Comparison of ENCODE assay signal across 12 mouse cellular contexts in genomic region chr3:80801827-80802310, GRCm38 (mm10). TPM values are rescaled to one million over a fixed set of nuclear protein-coding genes. Genes with fewer than 3 reads are reported as not detected.
DNase-seq lines count a peak whose midpoint lies in the region; ATAC-seq and TF ChIP-seq lines count a peak whose summit lies in the region.
"Had no signal": no experiment of that assay in that cellular context is flagged by ENCODE, and none has a peak within 500 bp of the region (broad histone marks: within the 10 kb centered on the region; RNA-seq: fewer than 3 reads in every experiment).

No protein-coding gene starts in this region.

- no peaks in the 10 kb centered on the region for H3K4me1 ChIP-seq in cortical plate, adult 2 months (ENCODE audit: control insufficient read depth, insufficient read depth, low read length)
- H3K4me1 ChIP-seq in hindbrain, embryonic 10.5 days (replicated peaks) = peaks cover 32% of the 10 kb centered on the region
- H3K4me1 ChIP-seq in midbrain, embryonic 11.5 days (ENCODE audit: control insufficient read depth, insufficient read depth, low read length) = 0 out of 2 replicates have a peak, but pooled peaks cover 3% of the 10 kb centered on the region

- peak overlapping the region; percentile 85 for H3K27ac ChIP-seq in cortical plate, adult 2 months (ENCODE audit: insufficient read depth, low read length)
- H3K27ac ChIP-seq in hindbrain, embryonic 10.5 days = peak overlapping the region; percentile 59
- H3K27ac ChIP-seq in midbrain, embryonic 11.5 days (ENCODE audit: low read depth, low read length) = no peak overlapping the region; the same call in 1 of the 2 replicates

- H3K4me3 ChIP-seq in cortical plate, adult 2 months (ENCODE audit: insufficient read depth, low read length) = peak overlapping the region; percentile 95
- peak overlapping the region; percentile 65 for H3K4me3 ChIP-seq in hindbrain, embryonic 10.5 days
- peak overlapping the region; percentile 49 for H3K4me3 ChIP-seq in midbrain, embryonic 11.5 days (ENCODE audit: low read depth, low read length)
- H3K4me3 ChIP-seq: myocyte had no signal

- H3K9ac ChIP-seq in midbrain, embryonic 11.5 days (ENCODE audit: low read length) = peak overlapping the region; percentile 73
- H3K9ac ChIP-seq: lung, embryonic 14.5 days had no signal

- WGBS in hindbrain, embryonic 10.5 days = 20% methylated on average over 6 of the region's 6 CpGs
- WGBS in midbrain, embryonic 11.5 days = 25% methylated on average over 6 of the region's 6 CpGs

- ATAC-seq in cerebellum, adult (ENCODE audit: insufficient number of reproducible peaks, low FRiP score, low TSS enrichment) = no peak
- no peak for ATAC-seq in midbrain, embryonic 11.5 days (ENCODE audit: low FRiP score)

- H3K36me3 ChIP-seq in hindbrain, embryonic 10.5 days = no peaks in the 10 kb centered on the region
- no peaks in the 10 kb centered on the region for H3K36me3 ChIP-seq in midbrain, embryonic 11.5 days (ENCODE audit: control insufficient read depth, insufficient read depth, low read length)

- peak; percentile 9 for DNase-seq in cerebellum, adult 8-10 months
- no peak for DNase-seq in hindbrain, embryonic 10.5 days (ENCODE audit: low spot score)
- peak; percentile 87 for DNase-seq in midbrain, embryonic 11.5 days (ENCODE audit: low spot score, missing footprints)
- no peak for DNase-seq in spleen, postnatal 4 days (ENCODE audit: low spot score in 2 of 2)
- DNase-seq in kidney, postnatal 36 days = no peak
- DNase-seq in urinary bladder, postnatal 25 days (ENCODE audit: low spot score) = no peak
- DNase-seq: heart, adult 18-20 months; kidney, adult 8-10 months; lung, embryonic 14.5 days had no signal

- no peaks in the 10 kb centered on the region for H3K9me3 ChIP-seq in hindbrain, embryonic 10.5 days
- no peaks in the 10 kb centered on the region for H3K9me3 ChIP-seq in midbrain, embryonic 11.5 days (ENCODE audit: control insufficient read depth, low read length)

- TF ChIP-seq CTCF in cortical plate, adult 2 months (IDR thresholded peaks at IDR 0.05; ENCODE audit: extremely low read depth, insufficient read depth, low read length) = no peak

- TF ChIP-seq POLR2A in cortical plate, adult 2 months (IDR thresholded peaks at IDR 0.05; ENCODE audit: extremely low read depth, insufficient read depth, low read length) = no peak

- peaks cover 45% of the 10 kb centered on the region for H3K27me3 ChIP-seq in hindbrain, embryonic 10.5 days (ENCODE audit: insufficient read depth, poor library complexity, severe bottlenecking)
- 0 out of 2 replicates have a peak, but pooled peaks cover 2% of the 10 kb centered on the region for H3K27me3 ChIP-seq in midbrain, embryonic 11.5 days (ENCODE audit: control insufficient read depth, insufficient read depth, low read length)

- peak overlapping the region; percentile 87 for H3K4me2 ChIP-seq in midbrain, embryonic 11.5 days

RNA-seq across cellular contexts. Expression of gene Gria2, which starts 0.8 kb away (rescaled TPM):
- polyA plus RNA-seq in cortical plate, adult 2 months (2012; rRNA removed) = 232 and 271 TPM in 2 replicates
- 3.0 and 9.9 TPM in 2 replicates for polyA plus RNA-seq in hindbrain, embryonic 10.5 days (2016; fragmentation: Nextera tagmentation; extraction: Ambion mirVana)
- 12.0 and 13.9 TPM in 2 replicates for polyA plus RNA-seq in midbrain, embryonic 11.5 days (2014; fragmentation: Nextera tagmentation; extraction: Ambion mirVana)
- polyA plus RNA-seq: myocyte had no signal

Comparison
In these comparisons a context has a peak if more than half of its experiments do, and no peak if none do; other contexts are left out.
1. DNase-seq: peak in cerebellum, adult 8-10 months (single experiment) and midbrain, embryonic 11.5 days (single experiment); none in hindbrain, embryonic 10.5 days (single experiment), spleen, postnatal 4 days (0 of 2), kidney, postnatal 36 days (0 of 2) and urinary bladder, postnatal 25 days (single experiment).
2. RNA of gene Gria2, which starts 0.8 kb away (polyA plus RNA-seq): 232 to 271 TPM in cortical plate, adult 2 months; 12.0 to 13.9 TPM in midbrain, embryonic 11.5 days and 3.0 to 9.9 TPM in hindbrain, embryonic 10.5 days; every median in the first group is over 10 times any median in the second.
3. Peak in every context shown above with its lines, with median percentiles within 50 percentile points of each other: H3K4me3 ChIP-seq.